Mouse (Mus musculus): Measurements from ENCODE around the gene Gm8271. TPM values are rescaled to one million over a fixed set of nuclear protein-coding genes. Genes with fewer than 3 reads are reported as not detected.
"Not testable (repeated sequence)": the region's sequence is repeated elsewhere in the genome, so short reads cannot be mapped to it uniquely, and the experiment has no call there.

The Gm8271 gene
- polyA plus RNA-seq (2012; rRNA removed): not detected in 2 replicates
- not detected in 2 replicates for polyA plus RNA-seq (2014; fragmentation: Nextera tagmentation; extraction: Ambion mirVana)

DNA sequence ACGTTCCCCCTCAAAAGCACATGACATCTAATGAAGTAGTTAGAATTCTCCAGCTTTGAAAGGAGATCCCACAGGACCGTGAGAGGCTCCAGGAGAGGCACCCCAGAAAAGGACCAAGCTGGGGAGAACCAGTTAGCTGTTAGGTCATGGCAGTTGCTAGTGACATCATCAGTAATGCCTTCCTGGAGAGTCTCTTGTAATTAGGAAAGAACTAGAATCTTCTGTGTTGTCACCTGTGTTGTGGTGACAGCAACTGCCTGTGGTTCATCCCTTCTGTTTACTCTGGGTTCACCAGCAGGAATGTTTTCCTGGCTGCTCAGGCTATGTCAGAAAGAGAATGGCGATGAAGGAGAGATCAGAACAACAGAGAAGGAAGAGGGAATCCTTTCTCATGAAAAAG is at the start of gene Gm8271:
Gene Gm8271 (plus strand): TSS at position 301 of the 400 bp plus-strand sequence.
- H3K9me3 ChIP-seq (ENCODE audit: control insufficient read depth, low read length); H3K27me3 ChIP-seq (ENCODE audit: control insufficient read depth, insufficient read depth, low read length); H3K4me1 ChIP-seq (replicated peaks; ENCODE audit: control insufficient read depth in 2 of 2, insufficient read depth in 2 of 2, low read length in 1 of 2); ATAC-seq (ENCODE audit: insufficient read depth); H3K9ac ChIP-seq (replicated peaks); H3K27ac ChIP-seq; DNase-seq (ENCODE audit: low read depth in 3 of 3, low spot score in 3 of 3); H3K4me3 ChIP-seq (ENCODE audit: insufficient read depth in 1 of 2, low read depth in 2 of 2, low read length in 2 of 2); H3K4me2 ChIP-seq (ENCODE audit: low read depth); H3K36me3 ChIP-seq (replicated peaks; ENCODE audit: control insufficient read depth, insufficient read depth, low read depth): not testable (repeated sequence)
- WGBS (ENCODE audit: insufficient replicate concordance): no CpG with 5 or more reads among the region's 3 CpGs

DNA sequence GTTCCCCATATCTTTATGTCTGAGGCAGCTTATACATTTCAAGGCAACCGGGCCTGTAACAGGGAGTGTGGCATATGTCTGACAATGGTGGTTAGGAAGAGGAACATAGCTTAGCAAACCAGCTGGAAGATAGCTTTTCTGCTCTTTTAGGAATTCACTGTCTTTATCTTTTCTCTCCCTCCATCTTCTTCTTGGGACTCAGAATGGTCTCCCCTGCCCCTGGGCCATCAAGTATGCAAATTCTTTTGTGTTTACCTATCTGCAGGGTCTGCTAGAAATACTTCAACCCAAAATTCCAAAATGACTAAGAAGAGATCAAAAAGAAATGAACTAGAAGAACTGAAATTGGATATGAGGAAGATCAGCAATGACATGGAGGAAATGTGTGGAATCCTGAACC is 21.4 kb upstream of the Gm8271 start, which contains the start of gene Gm3317:
Gene Gm3317 (plus strand): TSS at position 301 of the 400 bp plus-strand sequence.
- H3K4me3 ChIP-seq (ENCODE audit: insufficient read depth in 1 of 2, low read depth in 2 of 2, low read length in 2 of 2); H3K27ac ChIP-seq; DNase-seq (ENCODE audit: low read depth in 3 of 3, low spot score in 3 of 3); H3K36me3 ChIP-seq (replicated peaks; ENCODE audit: control insufficient read depth, insufficient read depth, low read depth); H3K4me1 ChIP-seq (replicated peaks; ENCODE audit: control insufficient read depth in 2 of 2, insufficient read depth in 2 of 2, low read length in 1 of 2); H3K9me3 ChIP-seq (ENCODE audit: control insufficient read depth, low read length); H3K27me3 ChIP-seq (ENCODE audit: control insufficient read depth, insufficient read depth, low read length); H3K9ac ChIP-seq (replicated peaks); H3K4me2 ChIP-seq (ENCODE audit: low read depth); ATAC-seq (ENCODE audit: insufficient read depth): not testable (repeated sequence)
- no CpG with 5 or more reads among the region's 1 CpGs for WGBS (ENCODE audit: insufficient replicate concordance)

Other genes with a start within 250 kb of the Gm8271 start
- not detected in 2 replicates for gene Gm8297, start 201.9 kb upstream of the Gm8271 start, polyA plus RNA-seq (2012; rRNA removed)
- gene Gm8297, start 201.9 kb upstream of the Gm8271 start, polyA plus RNA-seq (2014; fragmentation: Nextera tagmentation; extraction: Ambion mirVana): not detected in 2 replicates
- not detected in 2 replicates for gene Gm3298, start 169.9 kb upstream of the Gm8271 start, polyA plus RNA-seq (2012; rRNA removed)
- not detected in 2 replicates for gene Gm3298, start 169.9 kb upstream of the Gm8271 start, polyA plus RNA-seq (2014; fragmentation: Nextera tagmentation; extraction: Ambion mirVana)
- gene 4930555G01Rik, start 135.2 kb upstream of the Gm8271 start, polyA plus RNA-seq (2012; rRNA removed): not detected in 2 replicates
- not detected in 2 replicates for gene 4930555G01Rik, start 135.2 kb upstream of the Gm8271 start, polyA plus RNA-seq (2014; fragmentation: Nextera tagmentation; extraction: Ambion mirVana)
- gene Gm8281, start 114.8 kb upstream of the Gm8271 start, polyA plus RNA-seq (2012; rRNA removed): 0.04 TPM in 1 of 2 replicates, not detected in the other
- gene Gm8281, start 114.8 kb upstream of the Gm8271 start, polyA plus RNA-seq (2014; fragmentation: Nextera tagmentation; extraction: Ambion mirVana): not detected in 2 replicates
- gene Gm8279, start 54.3 kb upstream of the Gm8271 start, polyA plus RNA-seq (2012; rRNA removed): not detected in 2 replicates
- not detected in 2 replicates for gene Gm8279, start 54.3 kb upstream of the Gm8271 start, polyA plus RNA-seq (2014; fragmentation: Nextera tagmentation; extraction: Ambion mirVana)
- gene Gm3317, start 21.3 kb upstream of the Gm8271 start, polyA plus RNA-seq (2012; rRNA removed): not detected in 2 replicates
- gene Gm3317, start 21.3 kb upstream of the Gm8271 start, polyA plus RNA-seq (2014; fragmentation: Nextera tagmentation; extraction: Ambion mirVana): not detected in 2 replicates
- gene Gm3526, start 74.8 kb downstream of the Gm8271 start, polyA plus RNA-seq (2012; rRNA removed): not detected in 2 replicates
- gene Gm3526, start 74.8 kb downstream of the Gm8271 start, polyA plus RNA-seq (2014; fragmentation: Nextera tagmentation; extraction: Ambion mirVana): not detected in 2 replicates
- gene Gm3542, start 149.1 kb downstream of the Gm8271 start, polyA plus RNA-seq (2012; rRNA removed): not detected in 2 replicates
- not detected in 2 replicates for gene Gm3542, start 149.1 kb downstream of the Gm8271 start, polyA plus RNA-seq (2014; fragmentation: Nextera tagmentation; extraction: Ambion mirVana)
- not detected in 2 replicates for gene Gm3500, start 203.3 kb downstream of the Gm8271 start, polyA plus RNA-seq (2012; rRNA removed)
- gene Gm3500, start 203.3 kb downstream of the Gm8271 start, polyA plus RNA-seq (2014; fragmentation: Nextera tagmentation; extraction: Ambion mirVana): not detected in 2 replicates